8 mouse cellular contexts compared by ENCODE assay signal in the genomic region with DNA sequence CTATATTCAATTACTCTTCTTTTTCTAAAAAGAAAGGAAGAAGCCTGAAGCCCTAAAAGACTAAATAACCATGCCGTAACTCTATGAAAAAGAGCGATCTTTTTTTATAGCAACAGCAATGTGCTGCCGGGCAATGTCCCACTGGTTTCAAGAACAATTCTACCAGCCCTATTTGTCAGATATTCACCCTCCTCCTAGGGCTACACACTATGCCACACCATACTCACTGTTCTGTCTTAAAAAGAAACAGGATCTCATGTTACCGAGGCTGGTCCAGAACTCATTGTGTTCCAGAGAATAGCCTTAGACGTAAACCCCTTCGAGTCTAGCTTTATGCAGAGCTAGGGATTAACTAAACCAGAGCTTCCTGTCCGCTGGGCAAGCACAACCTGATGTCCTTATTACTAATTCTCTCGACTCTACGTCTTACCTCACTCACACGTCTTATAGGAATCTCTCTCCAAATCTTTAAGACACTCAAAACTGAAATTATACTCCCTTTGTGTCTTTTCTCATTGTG. TPM values are rescaled to one million over a fixed set of nuclear protein-coding genes. Genes with fewer than 3 reads are reported as not detected.
DNase-seq lines count a peak whose midpoint lies in the region; ATAC-seq and TF ChIP-seq lines count a peak whose summit lies in the region.

No protein-coding gene starts in this region.

- no peak for ATAC-seq in kidney, embryonic 16.5 days (ENCODE audit: low FRiP score, low TSS enrichment)
- ATAC-seq in hindbrain, embryonic 15.5 days (ENCODE audit: low FRiP score, low read depth) = no peak
- no peak for ATAC-seq in midbrain, embryonic 16.5 days

- peaks cover 6% of the 10 kb centered on the region; the same call in 1 of the 2 replicates for H3K36me3 ChIP-seq in kidney, embryonic 16.5 days (ENCODE audit: insufficient read depth, low read length)
- no peaks in the 10 kb centered on the region for H3K36me3 ChIP-seq in hindbrain, embryonic 15.5 days
- H3K36me3 ChIP-seq in midbrain, embryonic 16.5 days (ENCODE audit: control insufficient read depth, insufficient read depth, low read length) = no peaks in the 10 kb centered on the region

- H3K9me3 ChIP-seq in kidney, embryonic 16.5 days (ENCODE audit: low read length) = peaks cover 9% of the 10 kb centered on the region
- H3K9me3 ChIP-seq in hindbrain, embryonic 15.5 days = no peaks in the 10 kb centered on the region
- H3K9me3 ChIP-seq in midbrain, embryonic 16.5 days (replicated peaks; ENCODE audit: control insufficient read depth, low read length, poor library complexity, severe bottlenecking) = no peaks in the 10 kb centered on the region

- no peak for TF ChIP-seq POLR2A in cortical plate, adult 2 months (IDR thresholded peaks at IDR 0.05; ENCODE audit: extremely low read depth, insufficient read depth, low read length)

- H3K27me3 ChIP-seq in kidney, embryonic 16.5 days (ENCODE audit: insufficient read depth, low read length) = no peaks in the 10 kb centered on the region
- H3K27me3 ChIP-seq in hindbrain, embryonic 15.5 days = no peaks in the 10 kb centered on the region
- no peaks in the 10 kb centered on the region for H3K27me3 ChIP-seq in midbrain, embryonic 16.5 days (ENCODE audit: control insufficient read depth, insufficient read depth, low read depth, low read length)

- peak overlapping the region; percentile 89 for H3K4me3 ChIP-seq in kidney, embryonic 16.5 days (ENCODE audit: low read length)
- peak overlapping the region; percentile 87 for H3K4me3 ChIP-seq in cortical plate, adult 2 months (ENCODE audit: insufficient read depth, low read length)
- peak overlapping the region; percentile 73 for H3K4me3 ChIP-seq in hindbrain, embryonic 15.5 days
- peak overlapping the region; percentile 59 for H3K4me3 ChIP-seq in midbrain, embryonic 16.5 days (ENCODE audit: low read depth, low read length)

- peaks cover 16% of the 10 kb centered on the region; the same call in 1 of the 2 replicates for H3K4me1 ChIP-seq in kidney, embryonic 16.5 days (ENCODE audit: insufficient read depth, low read length)
- peaks cover 5% of the 10 kb centered on the region; the same call in 1 of the 2 replicates for H3K4me1 ChIP-seq in cortical plate, adult 2 months (ENCODE audit: control insufficient read depth, insufficient read depth, low read length)
- peaks cover 19% of the 10 kb centered on the region for H3K4me1 ChIP-seq in hindbrain, embryonic 15.5 days (replicated peaks)
- peaks cover 12% of the 10 kb centered on the region; the same call in 1 of the 2 replicates for H3K4me1 ChIP-seq in midbrain, embryonic 16.5 days (ENCODE audit: control insufficient read depth, insufficient read depth, low read length)

- 10% methylated on average over 10 of the region's 10 CpGs for WGBS in kidney, embryonic 16.5 days
- 10% methylated on average over 10 of the region's 10 CpGs for WGBS in hindbrain, embryonic 15.5 days
- WGBS in midbrain, embryonic 16.5 days = 8% methylated on average over 10 of the region's 10 CpGs

- H3K9ac ChIP-seq in kidney, embryonic 16.5 days (replicated peaks; ENCODE audit: low read length) = peak overlapping the region; percentile 88
- H3K9ac ChIP-seq in hindbrain, embryonic 15.5 days = peak overlapping the region; percentile 65
- peak overlapping the region; percentile 75; the same call in 1 of the 2 replicates for H3K9ac ChIP-seq in midbrain, embryonic 16.5 days (ENCODE audit: low read depth, low read length)

- peak overlapping the region; percentile 95 for H3K27ac ChIP-seq in kidney, embryonic 16.5 days (ENCODE audit: low read length)
- no peak overlapping the region for H3K27ac ChIP-seq in cortical plate, adult 2 months (ENCODE audit: insufficient read depth, low read length)
- peak overlapping the region; percentile 80; the same call in 1 of the 2 replicates for H3K27ac ChIP-seq in hindbrain, embryonic 15.5 days (replicated peaks)
- H3K27ac ChIP-seq in midbrain, embryonic 16.5 days (ENCODE audit: low read length) = no peak overlapping the region

- peak overlapping the region; percentile 82 for H3K4me2 ChIP-seq in kidney, embryonic 16.5 days (replicated peaks; ENCODE audit: low read depth, low read length)
- H3K4me2 ChIP-seq in hindbrain, embryonic 15.5 days = peak overlapping the region; percentile 70
- peak overlapping the region; percentile 70 for H3K4me2 ChIP-seq in midbrain, embryonic 16.5 days (ENCODE audit: low read length)

- DNase-seq in kidney, postnatal 10 days = no peak
- no peak for DNase-seq in thymus, postnatal 10 days (ENCODE audit: low spot score in 2 of 2)
- DNase-seq in Muller cell, postnatal 12 days (ENCODE audit: inconsistent ontology term) = no peak
- DNase-seq in frontal cortex, postnatal 10 days (ENCODE audit: low spot score in 2 of 2) = no peak

- no peak for TF ChIP-seq CTCF in cortical plate, adult 2 months (IDR thresholded peaks at IDR 0.05; ENCODE audit: extremely low read depth, insufficient read depth, low read length)

RNA-seq across cellular contexts. Expression of a gene that starts 1.0 kb away (rescaled TPM):
- polyA plus RNA-seq in kidney, embryonic 16.5 days (2015; fragmentation: Nextera tagmentation; extraction: Ambion mirVana) = 13.4 and 14.3 TPM in 2 replicates
- polyA plus RNA-seq in cortical plate, adult 2 months (2012; rRNA removed) = 8.4 and 8.8 TPM in 2 replicates
- polyA plus RNA-seq in hindbrain, embryonic 15.5 days (2015; fragmentation: Nextera tagmentation; extraction: Ambion mirVana) = 3.5 and 4.0 TPM in 2 replicates
- polyA plus RNA-seq in midbrain, embryonic 16.5 days (2015; fragmentation: Nextera tagmentation; extraction: Ambion mirVana) = 3.2 and 4.0 TPM in 2 replicates

Comparison
In these comparisons a context has a peak if more than half of its experiments do, and no peak if none do; other contexts are left out.
1. H3K27ac ChIP-seq: peak in kidney, embryonic 16.5 days (single experiment) and hindbrain, embryonic 15.5 days (single experiment); none in cortical plate, adult 2 months (single experiment) and midbrain, embryonic 16.5 days (single experiment).
2. Peak in every context shown above with its lines, with median percentiles within 50 percentile points of each other: H3K4me2 ChIP-seq, H3K4me3 ChIP-seq and H3K9ac ChIP-seq.